Mouse (Mus musculus) ES-E14 (cell line): ENCODE measurements around the gene Fez2. TPM values are rescaled to one million over a fixed set of nuclear protein-coding genes. Genes with fewer than 3 reads are reported as not detected.

Experiments
- DNase-seq: peaks from one replicate; pipeline ENCODE4 v3.0.0-alpha.2; 2013; ENCODE audit warnings: low read depth, low spot score
- H3K27ac ChIP-seq: 2 replicates; pipeline ENCODE4 v1.5.1; 2012; ENCODE audit warnings: low read depth, mild to moderate bottlenecking, low read length, moderate library complexity, mixed read lengths; ENCODE audit not compliant: poor library complexity, insufficient read depth, severe bottlenecking
- H3K36me3 ChIP-seq: 2 replicates; pipeline ENCODE4 v1.6.1; 2012; ENCODE audit warnings: mild to moderate bottlenecking, low read length, moderate library complexity, mixed read lengths; ENCODE audit not compliant: control insufficient read depth, poor library complexity, insufficient read depth, severe bottlenecking
- H3K4me1 ChIP-seq, 2 experiments: fragments of 150-350 bp in 1 of 2; sonication (generic) in 1 of 2; 2 replicates each; pipeline ENCODE4 v1.6.1; 2012; ENCODE audit warnings: low read length in 2 of 2, mild to moderate bottlenecking in 1 of 2, mixed read lengths in 1 of 2; ENCODE audit not compliant: control insufficient read depth in 2 of 2, insufficient read depth in 2 of 2, poor library complexity in 1 of 2
- H3K4me3 ChIP-seq, 2 experiments: fragments of 150-350 bp in 1 of 2; sonication (generic) in 1 of 2; 2 replicates each; pipeline ENCODE4 v1.5.1; 2012; ENCODE audit warnings: low read length in 2 of 2, low read depth in 1 of 2, mild to moderate bottlenecking in 1 of 2, mixed read lengths in 1 of 2; ENCODE audit not compliant: insufficient read depth in 1 of 2, poor library complexity in 1 of 2, severe bottlenecking in 1 of 2
- H3K9ac ChIP-seq: 2 replicates; pipeline ENCODE4 v1.6.1; 2012; ENCODE audit warnings: low read depth, mild to moderate bottlenecking, low read length, mixed read lengths; ENCODE audit not compliant: poor library complexity, insufficient read depth, severe bottlenecking
- H3K9me3 ChIP-seq: fragments of 150-350 bp; sonication (generic); 2 replicates; pipeline ENCODE4 v1.6.1; 2012; ENCODE audit warnings: low read depth, mild to moderate bottlenecking, low read length; ENCODE audit not compliant: control insufficient read depth, insufficient read depth
- CHD2 ChIP-seq: IDR thresholded peaks from 2 replicates; pipeline ENCODE4 v1.6.1; 2014; ENCODE audit warnings: mild to moderate bottlenecking, low read depth, low read length, inconsistent platforms
- HCFC1 ChIP-seq: IDR thresholded peaks from 2 replicates; pipeline ENCODE4 v1.6.1; 2012; ENCODE audit warnings: low read length, inconsistent platforms, borderline replicate concordance; ENCODE audit not compliant: insufficient read depth
- MAFK ChIP-seq: IDR thresholded peaks from 2 replicates; pipeline ENCODE4 v1.6.1; 2014; ENCODE audit warnings: mild to moderate bottlenecking, low read depth, low read length, inconsistent platforms; ENCODE audit not compliant: insufficient read depth
- ZC3H11A ChIP-seq: IDR thresholded peaks from 2 replicates; pipeline ENCODE4 v1.6.1; 2012; ENCODE audit warnings: low read depth, mild to moderate bottlenecking, inconsistent platforms, low read length, borderline replicate concordance
- ZNF384 ChIP-seq: IDR thresholded peaks from 2 replicates; pipeline ENCODE4 v1.6.1; 2012; ENCODE audit warnings: low read depth, low read length, inconsistent platforms
- in situ Hi-C, 2 experiments: fragments of 600-800 bp; cut with MboI; formaldehyde crosslinking; loops; one replicate each; pipeline ENCODE4 v1.15.1; 2025; ENCODE audit warnings: low sequenced_read_pairs in 2 of 2, inconsistent platforms in 1 of 2; ENCODE audit not compliant: unreplicated experiment in 2 of 2
- total RNA-seq: library from RNA; depleted of rRNA; stranded (reverse); fragments of 300-350 nt; gene quantifications from 2 replicates; pipeline ENCODE4 v1.2.3, GENCODE M21; 2012

The Fez2 gene
- total RNA-seq, 1 experiment, result 38.2 TPM

DNA sequence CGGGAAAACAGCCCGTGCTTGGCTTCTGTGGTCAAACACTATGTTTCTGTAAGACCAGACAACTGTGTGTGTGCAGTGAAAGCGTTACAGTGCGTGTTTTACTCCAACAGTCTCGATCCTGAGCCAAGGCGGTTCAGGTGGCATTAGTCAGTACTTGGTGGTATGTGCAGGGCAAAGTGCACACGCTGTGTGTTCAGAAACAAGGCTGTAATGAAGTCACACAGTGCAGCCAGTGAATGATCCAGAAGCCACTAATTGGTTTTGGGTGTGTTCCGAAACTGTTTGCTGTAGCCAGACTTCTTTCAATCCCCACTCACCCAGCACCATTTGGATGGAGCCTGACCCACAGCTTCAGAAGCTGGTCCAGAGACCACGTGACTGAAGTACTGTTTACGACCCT, 9.6 kb downstream of the Fez2 start:
- Histone ChIP-seq H3K9ac (no peak overlapping the region), H3K9me3 (no peaks in the 10 kb centered on the region), H3K4me3 (no peak overlapping the region), H3K36me3 (no peaks in the 10 kb centered on the region), H3K4me1 (peaks cover 0 to 5% of the 10 kb centered on the region in 2 experiments; a peak in 1 of 4 replicates), H3K27ac (no peak overlapping the region)
- TF ChIP-seq ZC3H11A (no peak), CHD2 (no peak), MAFK (no peak), ZNF384 (no peak), HCFC1 (no peak)
- DNase-seq, result no peak
- in situ Hi-C loops, result no loop called here

DNA sequence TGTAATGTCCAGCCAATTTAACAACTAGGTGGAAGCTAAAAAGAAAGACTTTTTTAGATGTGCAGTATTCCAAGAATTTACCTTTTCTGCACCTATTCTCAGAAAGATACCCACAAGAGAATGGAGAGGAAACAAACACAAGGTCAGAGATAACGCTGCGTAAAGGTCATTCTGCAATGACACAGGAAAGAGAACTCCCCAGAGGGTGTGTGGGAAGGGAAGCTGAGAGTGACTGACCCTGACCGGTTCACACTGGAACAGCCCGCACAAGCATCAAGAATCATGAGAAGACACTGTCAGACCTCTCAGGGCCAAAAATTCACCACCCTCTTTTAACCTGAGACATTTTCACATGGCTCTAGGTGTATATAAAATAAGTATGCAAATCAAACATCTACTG, 10.4 kb downstream of the Fez2 start:
- H3K9ac ChIP-seq, result no peak overlapping the region
- no peak overlapping the region for H3K4me3 ChIP-seq
- H3K9me3 ChIP-seq, result no peaks in the 10 kb centered on the region
- in situ Hi-C loops, result no loop called here
- H3K36me3 ChIP-seq, result no peaks in the 10 kb centered on the region
- H3K4me1 ChIP-seq, result peaks cover 0 to 5% of the 10 kb centered on the region in 2 experiments; a peak in 1 of 4 replicates
- H3K27ac ChIP-seq, result no peak overlapping the region
- peak; percentile 30 for DNase-seq
- TF ChIP-seq ZNF384, result 0 out of 2 replicates have a peak, but pooled peaks have one; percentile 57
- TF ChIP-seq HCFC1, result no peak

DNA sequence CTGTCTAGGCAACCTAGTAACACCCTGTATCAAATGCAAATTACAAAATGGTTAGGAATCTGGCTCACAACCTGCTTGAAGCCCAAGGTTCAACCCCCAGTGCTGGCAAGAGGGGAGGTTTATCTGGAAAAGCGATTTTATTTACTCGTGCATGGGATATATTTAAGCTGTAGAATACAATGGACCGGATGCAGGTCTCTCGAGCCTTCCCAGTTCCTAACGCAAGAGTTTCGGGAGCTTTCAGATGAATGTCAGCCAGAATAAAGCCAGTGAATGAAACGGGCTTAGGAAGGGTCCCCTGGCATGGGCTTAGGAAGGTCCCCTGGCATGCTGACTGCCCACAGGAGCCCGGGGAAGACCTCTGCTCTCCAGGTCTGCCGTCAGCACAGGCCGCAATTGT, 11.1 kb downstream of the Fez2 start:
- Histone ChIP-seq H3K27ac (no peak overlapping the region), H3K4me1 (peaks cover 0 to 5% of the 10 kb centered on the region in 2 experiments; a peak in 1 of 4 replicates), H3K9me3 (no peaks in the 10 kb centered on the region), H3K9ac (no peak overlapping the region), H3K4me3 (no peak overlapping the region), H3K36me3 (no peaks in the 10 kb centered on the region)
- TF ChIP-seq MAFK (no peak), ZNF384 (no peak), ZC3H11A (no peak), HCFC1 (no peak), CHD2 (no peak)
- DNase-seq, result no peak
- in situ Hi-C loops, result no loop called here

DNA sequence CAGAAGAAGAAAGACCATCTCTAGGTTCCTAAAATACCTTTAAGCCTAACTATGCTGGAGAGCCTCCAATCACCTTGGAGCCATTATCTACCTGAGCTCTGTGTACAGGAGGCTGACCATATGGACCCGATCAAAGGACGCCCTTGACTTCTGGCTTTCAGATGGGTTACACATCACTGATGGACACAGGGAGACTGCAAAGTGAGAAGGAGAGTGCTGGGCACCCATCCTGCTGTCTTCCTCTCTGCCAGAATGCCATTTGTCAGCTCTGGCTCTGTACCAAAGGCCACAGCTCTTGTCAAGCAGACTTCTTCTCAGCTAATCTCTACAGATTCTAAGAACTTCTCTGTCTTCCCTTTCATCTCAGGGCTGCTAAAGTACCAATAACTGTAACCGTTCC, 12.6 kb downstream of the Fez2 start:
- H3K9me3 ChIP-seq, result no peaks in the 10 kb centered on the region
- DNase-seq, result no peak
- TF ChIP-seq HCFC1 (no peak), CHD2 (no peak), MAFK (no peak), ZNF384 (no peak), ZC3H11A (no peak)
- peaks cover 6% of the 10 kb centered on the region; the same call in 1 of the 2 replicates for H3K36me3 ChIP-seq
- in situ Hi-C loops, result no loop called here
- H3K27ac ChIP-seq, result no peak overlapping the region
- H3K9ac ChIP-seq, result no peak overlapping the region
- no peak overlapping the region for H3K4me3 ChIP-seq
- peaks cover 0 to 5% of the 10 kb centered on the region in 2 experiments; a peak in 1 of 4 replicates for H3K4me1 ChIP-seq

DNA sequence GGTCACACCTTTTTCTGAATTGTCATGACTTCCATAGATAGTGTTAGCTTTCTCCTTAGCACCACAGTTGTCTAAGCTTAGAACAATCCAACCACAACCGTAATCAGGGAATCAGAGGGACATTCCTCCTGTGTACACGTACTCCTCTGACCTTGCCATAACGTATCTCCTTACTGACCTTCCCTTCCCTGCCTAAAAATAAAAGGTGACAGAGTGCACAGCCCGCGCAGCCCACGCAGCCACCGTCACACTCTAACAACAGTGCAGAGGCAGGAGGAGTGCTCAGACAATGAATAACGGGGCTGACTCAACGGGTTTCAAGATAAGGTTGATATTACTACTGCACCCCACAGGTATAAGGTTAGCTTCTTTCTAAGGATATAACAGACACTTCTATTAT, 14.1 kb downstream of the Fez2 start:
- Histone ChIP-seq H3K9me3 (no peaks in the 10 kb centered on the region), H3K4me3 (no peak overlapping the region), H3K27ac (no peak overlapping the region), H3K36me3 (peaks cover 8% of the 10 kb centered on the region; the same call in 1 of the 2 replicates), H3K9ac (no peak overlapping the region), H3K4me1 (peaks cover 0 to 5% of the 10 kb centered on the region in 2 experiments; a peak in 1 of 4 replicates)
- no peak for TF ChIP-seq MAFK
- no peak for TF ChIP-seq CHD2
- no peak for TF ChIP-seq HCFC1
- no peak for TF ChIP-seq ZC3H11A
- no peak for TF ChIP-seq ZNF384
- no peak for DNase-seq
- in situ Hi-C loops, result no loop called here
